Mouse (Mus musculus): Measurements from ENCODE around the gene Gm26566.
"Not testable (repeated sequence)": the region's sequence is repeated elsewhere in the genome, so short reads cannot be mapped to it uniquely, and the experiment has no call there.

The Gm26566 gene

DNA sequence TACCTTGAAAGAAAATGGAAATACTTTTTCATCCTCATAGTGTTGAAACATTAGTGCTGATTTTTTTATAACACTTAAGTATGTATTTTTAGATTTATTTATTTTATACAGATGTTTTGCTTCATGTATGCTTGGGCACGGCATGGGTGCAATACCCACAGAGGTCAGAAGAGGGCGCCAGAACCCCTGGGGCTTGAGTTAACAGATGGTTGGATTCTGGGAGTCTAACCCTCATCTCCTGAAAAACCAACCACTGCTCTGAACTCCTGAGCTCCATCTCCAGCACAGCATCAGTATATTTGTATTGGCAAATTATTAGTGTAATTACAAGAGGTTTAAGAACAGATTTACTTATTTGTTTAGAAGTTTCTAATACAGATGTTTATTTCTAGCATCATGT is 16.9 kb downstream of the Gm26566 start:
- DNase-seq (ENCODE audit: low read depth in 1 of 2, low spot score in 2 of 2) = peak in 1 of 2 experiments; percentile 62

DNA sequence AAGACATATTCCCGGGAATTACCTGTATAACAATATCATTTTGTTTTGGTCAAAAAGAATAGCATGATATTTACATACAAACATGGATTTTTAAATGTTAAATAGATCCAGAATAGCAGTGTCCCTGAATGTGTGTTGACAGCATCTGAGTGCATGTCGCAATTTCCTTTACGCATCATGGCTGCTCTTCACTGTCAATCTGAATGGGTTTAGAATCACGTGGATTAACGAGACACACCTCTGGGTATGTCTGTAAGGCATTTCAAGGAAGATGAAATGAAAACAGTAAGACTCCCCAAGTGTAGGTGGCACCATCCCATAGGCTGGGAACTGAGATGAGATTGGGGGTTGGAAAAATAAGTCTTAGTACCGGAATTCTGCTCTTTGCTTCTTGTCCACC is 17.4 kb downstream of the Gm26566 start:
- DNase-seq (ENCODE audit: low read depth in 1 of 2, low spot score in 2 of 2) = no peak

DNA sequence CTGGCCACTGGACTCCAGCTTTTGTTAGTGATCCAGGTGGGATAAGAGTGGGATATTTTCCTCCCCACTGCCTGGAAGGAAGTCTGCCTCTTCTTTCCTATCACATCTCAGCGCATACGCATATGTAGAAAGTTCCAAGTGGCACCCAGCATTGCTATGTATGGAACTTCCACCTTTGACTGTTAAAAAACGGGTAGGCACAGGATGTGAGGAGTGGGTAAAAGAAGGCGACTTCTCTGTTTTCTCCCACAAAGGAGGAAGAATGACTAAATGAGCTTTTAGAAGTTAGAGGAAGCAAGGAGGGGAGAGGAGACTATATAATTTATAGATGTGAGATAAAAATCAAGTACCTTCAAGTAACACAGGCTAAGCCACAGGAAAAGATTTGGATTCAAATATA is 19.8 kb downstream of the Gm26566 start:
- no peak for DNase-seq (ENCODE audit: low read depth in 1 of 2, low spot score in 2 of 2)

DNA sequence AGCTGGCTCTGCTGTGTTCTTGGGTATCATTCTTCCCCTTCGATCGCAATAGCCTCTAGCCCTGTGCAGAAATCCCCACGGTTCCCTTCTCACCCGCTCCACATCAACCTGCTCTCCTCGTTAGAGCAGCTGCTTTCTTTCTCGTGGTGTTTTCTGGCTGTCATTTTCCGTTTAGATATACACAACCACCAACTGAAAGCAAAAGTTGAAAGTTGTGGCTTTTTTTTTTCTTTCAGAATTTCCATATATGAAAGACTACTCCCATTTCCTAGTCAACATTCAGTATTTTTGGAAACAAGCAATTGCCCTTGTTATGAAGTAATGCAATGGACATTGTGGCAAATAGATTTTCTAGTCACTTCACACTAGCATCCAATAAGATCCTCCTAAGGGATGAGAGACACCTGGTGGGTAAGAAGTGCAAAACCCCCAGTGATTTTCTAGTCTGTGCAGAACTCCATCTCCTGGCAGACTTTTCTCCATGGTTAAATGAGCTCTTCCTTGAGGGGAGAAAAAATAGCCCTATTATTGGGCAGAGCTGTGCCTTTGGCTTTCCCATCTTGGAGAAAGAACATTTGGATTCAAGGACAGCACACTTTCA is 21.3 kb downstream of the Gm26566 start:
- DNase-seq (ENCODE audit: low read depth in 1 of 2, low spot score in 2 of 2) = no peak

DNA sequence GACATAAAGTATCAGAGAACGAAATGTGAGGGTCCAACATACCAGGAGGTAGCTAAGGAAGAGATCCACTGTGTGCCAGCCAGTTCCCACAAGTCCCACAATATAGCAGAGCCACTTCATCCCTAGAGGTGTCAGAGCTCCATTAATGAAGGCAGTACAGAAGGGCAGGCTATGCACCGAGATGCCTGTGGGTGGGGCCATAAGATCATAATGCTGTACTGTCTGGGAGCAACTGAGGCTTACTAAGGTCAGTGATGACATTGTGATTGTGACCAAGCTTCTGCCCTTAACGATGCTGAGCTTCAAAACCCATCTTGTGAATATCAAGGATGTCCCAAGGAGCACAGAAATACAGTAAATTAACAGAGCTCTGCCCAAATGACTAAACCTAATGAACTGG is 22.6 kb downstream of the Gm26566 start:
- no peak for DNase-seq (ENCODE audit: low read depth in 1 of 2, low spot score in 2 of 2)

DNA sequence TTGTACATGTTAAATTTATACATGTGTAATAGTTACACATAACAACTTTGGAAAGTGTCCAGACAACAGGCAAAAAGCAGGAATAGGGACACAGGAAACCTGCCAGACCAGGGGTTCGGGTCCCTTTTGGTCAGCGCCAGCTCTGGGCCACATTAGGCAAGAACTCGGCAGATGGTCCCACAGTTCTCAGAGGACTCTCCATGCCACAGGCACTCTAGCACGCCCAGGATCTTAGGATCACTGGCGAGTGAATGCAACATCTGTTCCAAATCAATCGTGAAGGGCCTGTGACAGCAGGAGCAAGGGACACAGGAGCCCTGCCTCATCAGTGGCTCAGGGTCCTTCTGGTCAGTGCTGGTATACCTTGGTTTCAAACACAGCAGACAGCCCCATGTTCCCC is 28.3 kb downstream of the Gm26566 start:
- no peak for DNase-seq (ENCODE audit: low read depth in 1 of 2, low spot score in 2 of 2)

DNA sequence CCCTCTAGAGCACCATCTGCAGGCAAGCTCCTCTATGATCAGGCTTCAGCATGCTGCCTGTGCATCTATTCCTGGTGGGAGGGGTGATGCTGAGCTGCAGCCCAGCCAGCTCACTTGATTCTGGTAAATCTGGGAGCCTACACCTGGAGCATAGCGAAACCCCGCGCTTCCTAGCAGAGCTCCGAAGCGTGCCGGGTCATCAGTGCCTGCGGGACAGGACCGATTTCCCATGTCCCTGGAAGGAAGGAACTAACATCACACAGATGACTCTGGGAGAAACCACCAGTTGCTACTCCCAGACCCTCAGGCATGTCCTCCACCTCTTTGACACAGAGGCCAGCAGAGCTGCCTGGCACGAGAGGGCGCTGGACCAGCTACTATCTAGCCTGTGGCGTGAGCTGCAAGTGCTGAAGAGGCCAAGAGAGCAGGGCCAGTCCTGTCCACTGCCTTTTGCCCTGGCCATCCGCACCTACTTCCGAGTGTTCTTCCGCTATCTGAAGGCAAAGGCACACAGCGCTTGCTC is 33.3 kb downstream of the Gm26566 start, which contains the start of gene Gm13271:
Gene Gm13271 (plus strand): TSS at position 51 of the 523 bp plus-strand sequence.
- peak in 1 of 2 experiments; percentile 76 for DNase-seq (ENCODE audit: low read depth in 1 of 2, low spot score in 2 of 2)

DNA sequence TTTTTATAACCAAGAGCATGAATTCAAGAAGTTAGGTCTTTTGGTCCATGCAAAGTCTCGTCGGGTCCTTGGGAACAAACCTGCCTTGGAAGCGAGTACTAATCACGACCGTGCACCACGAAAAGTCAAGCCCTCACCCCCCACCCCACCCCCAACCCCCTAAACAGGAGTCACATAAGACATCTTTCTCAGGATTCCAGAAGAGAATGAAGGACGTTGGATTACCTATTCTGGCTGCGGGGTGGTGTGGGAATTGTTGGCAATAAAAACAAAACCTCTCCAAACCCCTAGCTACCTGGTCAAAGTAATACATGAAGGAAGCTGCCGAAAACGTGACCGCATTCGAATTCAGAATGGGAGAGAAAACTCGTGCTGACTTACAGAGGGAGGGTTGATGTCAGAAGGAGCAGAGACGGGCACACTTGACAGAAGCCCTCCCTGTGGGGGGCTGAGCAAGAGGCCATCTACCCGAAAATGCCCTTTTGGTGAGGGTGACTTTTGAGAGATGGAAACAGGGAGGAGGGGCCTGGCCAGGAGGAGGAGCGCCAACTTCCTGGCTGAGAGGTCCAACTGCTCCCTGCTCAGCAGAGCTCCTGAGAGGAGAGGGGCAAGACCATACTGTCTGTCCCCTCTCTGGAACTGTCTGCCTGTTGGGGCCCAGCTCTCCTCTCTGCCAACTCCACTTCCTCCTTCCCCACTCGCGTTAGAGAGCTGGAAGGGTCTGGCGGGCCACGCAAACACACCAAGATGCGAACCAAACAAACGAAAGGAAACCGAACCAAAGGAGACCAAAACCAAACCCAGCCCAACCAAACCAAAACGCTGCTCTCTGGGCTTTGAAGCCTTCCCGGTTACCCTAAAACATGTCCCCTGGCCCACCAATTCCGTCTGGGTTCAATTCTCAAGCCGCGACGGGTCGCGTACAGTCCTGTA is 35.2 kb downstream of the Gm26566 start:
- DNase-seq (ENCODE audit: low read depth in 1 of 2, low spot score in 2 of 2) = not testable (repeated sequence)

DNA sequence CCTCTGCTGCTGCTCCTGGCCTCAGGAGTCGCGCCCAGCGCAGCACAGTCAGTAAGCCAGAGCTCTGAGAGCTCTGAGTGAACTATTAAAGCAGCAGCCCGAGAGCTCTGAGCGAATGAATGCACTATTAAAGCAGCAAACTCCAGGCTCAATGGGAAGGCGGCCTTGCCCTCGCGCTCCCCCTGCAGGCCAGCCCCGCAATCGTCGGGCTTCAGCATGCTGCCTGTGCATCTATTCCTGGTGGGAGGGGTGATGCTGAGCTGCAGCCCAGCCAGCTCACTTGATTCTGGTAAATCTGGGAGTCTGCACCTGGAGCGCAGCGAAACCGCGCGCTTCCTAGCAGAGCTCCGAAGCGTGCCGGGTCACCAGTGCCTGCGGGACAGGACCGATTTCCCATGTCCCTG is 36.0 kb downstream of the Gm26566 start:
- peak; percentile 85 to 95 for DNase-seq (ENCODE audit: low read depth in 1 of 2, low spot score in 2 of 2)

DNA sequence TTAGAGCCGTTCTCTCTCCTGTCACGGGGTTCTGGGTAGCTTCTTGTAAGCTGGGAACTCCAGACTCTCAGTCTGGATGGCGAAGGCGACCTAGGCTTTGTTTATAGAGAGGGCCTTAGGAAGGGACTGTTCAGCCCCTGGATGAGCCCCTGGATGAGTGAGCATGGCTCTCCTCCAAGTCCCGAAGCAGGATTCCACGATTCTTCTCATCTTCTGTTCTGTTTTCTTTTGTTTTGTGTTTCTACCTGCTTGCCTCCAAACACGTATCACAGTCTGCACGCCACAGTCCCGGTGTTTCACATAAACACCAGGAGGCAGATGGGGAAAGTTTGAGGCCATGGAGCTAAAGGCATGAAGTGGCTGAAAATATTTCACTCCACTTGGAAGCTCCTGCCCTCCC is 37.1 kb downstream of the Gm26566 start:
- not testable (repeated sequence) for DNase-seq (ENCODE audit: low read depth in 1 of 2, low spot score in 2 of 2)

DNA sequence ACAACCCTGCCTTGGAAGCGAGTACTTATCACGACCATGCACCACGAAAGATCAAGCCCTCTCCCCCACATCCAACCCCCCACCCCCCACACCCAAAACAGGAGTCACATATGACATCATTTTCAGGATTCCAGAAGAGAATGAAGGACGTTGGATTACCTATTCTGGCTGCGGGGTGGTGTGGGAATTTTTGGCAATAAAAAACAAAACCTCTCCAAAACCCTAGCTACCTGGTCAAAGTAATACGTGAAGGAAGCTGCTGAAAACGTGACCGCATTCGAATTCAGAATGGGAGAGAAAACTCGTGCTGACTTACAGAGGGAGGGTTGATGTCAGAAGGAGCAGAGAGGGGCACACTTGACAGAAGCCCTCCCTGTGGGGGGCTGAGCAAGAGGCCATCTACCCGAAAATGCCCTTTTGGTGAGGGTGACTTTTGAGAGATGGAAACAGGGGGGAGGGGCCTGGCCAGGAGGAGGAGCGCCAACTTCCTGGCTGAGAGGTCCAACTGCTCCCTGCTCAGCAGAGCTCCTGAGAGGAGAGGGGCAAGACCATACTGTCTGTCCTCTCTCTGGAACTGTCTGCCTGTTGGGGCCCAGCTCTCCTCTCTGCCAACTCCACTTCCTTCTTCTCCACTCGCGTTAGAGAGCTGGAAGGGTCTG is 38.1 kb downstream of the Gm26566 start, which contains the start of gene Gm13283:
Gene Gm13283 (plus strand): TSS at position 510 of the 659 bp plus-strand sequence.
- DNase-seq (ENCODE audit: low read depth in 1 of 2, low spot score in 2 of 2) = not testable (repeated sequence)

DNA sequence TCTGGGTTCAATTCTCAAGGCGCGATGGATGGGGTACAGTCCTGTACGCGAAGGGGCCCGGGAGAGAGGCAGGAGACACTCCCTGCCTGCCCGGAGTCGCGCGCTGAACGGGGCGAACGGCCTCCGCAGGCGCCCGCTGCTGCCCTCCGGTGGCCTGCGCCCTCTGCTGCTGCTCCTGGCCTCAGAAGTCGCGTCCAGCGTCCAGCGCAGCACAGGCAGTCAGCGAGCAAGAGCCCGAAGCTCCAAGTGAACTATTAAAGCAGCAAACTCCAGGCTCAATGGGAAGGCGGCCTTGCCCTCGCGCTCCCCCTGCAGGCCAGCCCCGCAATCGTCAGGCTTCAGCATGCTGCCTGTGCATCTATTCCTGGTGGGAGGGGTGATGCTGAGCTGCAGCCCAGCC is 38.8 kb downstream of the Gm26566 start:
- peak; percentile 63 to 64 for DNase-seq (ENCODE audit: low read depth in 1 of 2, low spot score in 2 of 2)

DNA sequence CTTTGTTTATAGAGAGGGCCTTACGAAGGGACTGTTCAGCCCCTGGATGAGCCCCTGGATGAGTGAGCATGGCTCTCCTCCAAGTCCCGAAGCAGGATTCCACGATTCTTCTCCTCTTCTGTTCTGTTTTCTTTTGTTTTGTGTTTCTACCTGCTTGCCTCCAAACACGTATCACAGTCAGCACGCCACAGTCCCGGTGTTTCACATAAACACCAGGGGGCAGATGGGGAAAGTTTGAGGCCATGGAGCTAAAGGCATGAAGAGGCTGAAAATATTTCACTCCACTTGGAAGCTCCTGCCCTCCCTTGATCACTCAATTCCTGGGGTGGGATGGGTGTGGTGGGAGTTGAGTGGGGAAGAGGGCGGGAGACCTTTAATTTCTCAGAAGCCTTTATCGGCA is 40.2 kb downstream of the Gm26566 start:
- DNase-seq (ENCODE audit: low read depth in 1 of 2, low spot score in 2 of 2) = peak; percentile 67 to 70

DNA sequence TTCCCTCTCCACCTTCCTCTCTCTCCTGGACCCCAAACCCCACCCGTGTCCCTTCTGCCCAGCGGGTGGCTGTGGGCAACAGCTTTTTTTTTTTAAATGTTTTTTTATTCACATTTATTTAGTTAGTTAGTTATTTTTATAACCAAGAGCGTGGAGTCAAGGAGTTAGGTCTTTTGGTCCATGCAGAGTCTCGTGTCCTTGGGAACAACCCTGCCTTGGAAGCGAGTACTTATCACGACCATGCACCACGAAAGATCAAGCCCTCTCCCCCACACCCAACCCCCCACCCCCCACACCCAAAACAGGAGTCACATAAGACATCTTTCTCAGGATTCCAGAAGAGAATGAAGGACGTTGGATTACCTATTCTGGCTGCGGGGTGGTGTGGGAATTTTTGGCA is 40.7 kb downstream of the Gm26566 start:
- not testable (repeated sequence) for DNase-seq (ENCODE audit: low read depth in 1 of 2, low spot score in 2 of 2)

DNA sequence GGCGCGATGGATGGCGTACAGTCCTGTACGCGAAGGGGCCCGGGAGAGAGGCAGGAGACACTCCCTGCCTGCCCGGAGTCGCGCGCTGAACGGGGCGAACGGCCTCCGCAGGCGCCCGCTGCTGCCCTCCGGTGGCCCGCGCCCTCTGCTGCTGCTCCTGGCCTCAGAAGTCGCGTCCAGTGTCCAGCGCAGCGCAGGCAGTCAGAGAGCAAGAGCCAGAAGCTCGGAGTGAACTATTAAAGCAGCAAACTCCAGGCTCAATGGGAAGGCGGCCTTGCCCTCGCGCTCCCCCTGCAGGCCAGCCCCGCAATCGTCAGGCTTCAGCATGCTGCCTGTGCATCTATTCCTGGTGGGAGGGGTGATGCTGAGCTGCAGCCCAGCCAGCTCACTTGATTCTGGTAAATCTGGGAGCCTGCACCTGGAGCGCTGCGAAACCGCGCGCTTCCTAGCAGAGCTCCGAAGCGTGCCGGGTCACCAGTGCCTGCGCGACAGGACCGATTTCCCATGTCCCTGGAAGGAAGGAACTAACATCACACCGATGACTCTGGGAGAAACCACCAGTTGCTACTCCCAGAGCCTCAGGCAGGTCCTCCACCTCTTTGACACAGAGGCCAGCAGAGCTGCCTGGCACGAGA is 41.9 kb downstream of the Gm26566 start:
- peak in 1 of 2 experiments; percentile 45 for DNase-seq (ENCODE audit: low read depth in 1 of 2, low spot score in 2 of 2)

Measured in monocyte, adult 2 months (primary cell).